Mouse (Mus musculus): ENCODE measurements around the gene Cfap20. TPM values are rescaled to one million over a fixed set of nuclear protein-coding genes. Genes with fewer than 3 reads are reported as not detected.

The Cfap20 gene
- total RNA-seq (2021) = 10 to 100 TPM; 32.9 to 38.7 TPM
- long read RNA-seq, experiment 1, transcript Cfap20-201 (6 exons, 1,295 nt) = major isoform, 82 of 98 reads
- long read RNA-seq, experiment 1, transcript Cfap20-205 (5 exons, 1,023 nt) = minor isoform, 5 of 98 reads
- long read RNA-seq, experiment 1, partial matches to known transcripts = 1 of 98 reads
- long read RNA-seq, experiment 1, other reads (novel, unspliced or antisense) = 9 of 98 reads
- long read RNA-seq, experiment 2, full-length matches to known transcripts = 76 of 86 reads
- long read RNA-seq, experiment 2, partial matches to known transcripts = 6 of 86 reads
- long read RNA-seq, experiment 2, other reads (novel, unspliced or antisense) = 4 of 86 reads

GRCm38 (mm10) chr8:95434686-95435439 is at the start of gene Cfap20:
TSS of gene Cfap20 (minus strand) at chr8:95434869.
- peak; percentile 99 to 100 for DNase-seq
- intact Hi-C loops (cut with DNase I) = loop anchor here (2.0 to 5.0 kb wide), 2 partner anchors 37 to 54 kb away; no protein-coding TSS in a partner anchor

- intact Hi-C loops (cut with DNase I) = loop anchor here (5.0 kb wide), 1 partner anchor 33 kb away; no protein-coding TSS in a partner anchor
- no peak for DNase-seq
Measured at GRCm38 (mm10) chr8:95470008-95470407, 35.3 kb upstream of the Cfap20 start.

- no peak for DNase-seq
- intact Hi-C loops (cut with DNase I) = no loop called here
Measured at GRCm38 (mm10) chr8:95468995-95469394, 34.3 kb upstream of the Cfap20 start.

- peak; percentile 7 to 12 for DNase-seq
- intact Hi-C loops (cut with DNase I) = no loop called here
Measured at GRCm38 (mm10) chr8:95466543-95466942, 31.9 kb upstream of the Cfap20 start.

GRCm38 (mm10) chr8:95452518-95452917 is 17.8 kb upstream of the Cfap20 start:
- intact Hi-C loops (cut with DNase I) = loop anchor here (5.0 kb wide), 1 partner anchor 105 kb away; no protein-coding TSS in a partner anchor

DNA sequence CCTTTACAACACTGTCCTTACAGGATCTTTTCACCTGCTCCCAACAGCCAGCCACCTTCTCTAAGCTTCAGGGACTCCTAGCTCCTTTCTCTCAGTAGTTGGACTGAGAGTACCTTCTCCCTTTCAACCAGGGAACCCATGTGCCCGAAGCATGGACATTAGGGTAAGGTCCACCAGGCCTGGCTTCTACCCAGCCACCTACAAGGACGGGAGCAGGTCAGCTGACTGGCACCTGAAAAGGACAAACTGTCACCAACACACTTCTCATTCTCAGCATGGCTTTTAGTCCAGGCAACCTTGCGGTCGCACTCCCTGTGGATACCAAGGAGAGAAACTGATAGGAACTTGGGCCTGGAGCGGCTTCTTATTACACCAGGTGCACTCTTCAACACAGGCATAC is 15.6 kb upstream of the Cfap20 start:
- intact Hi-C loops (cut with DNase I) = loop anchor here (5.0 kb wide), 1 partner anchor 103 kb away; no protein-coding TSS in a partner anchor
- no peak for DNase-seq

More at GRCm38 (mm10) chr8:95452518-95452917, 17.8 kb upstream of the Cfap20 start:
- DNase-seq = no peak

- intact Hi-C loops (cut with DNase I) = loop anchor here (5.0 kb wide), 1 partner anchor 190 kb away; no protein-coding TSS in a partner anchor
- DNase-seq = no peak
Measured at GRCm38 (mm10) chr8:95447661-95448060, 13.0 kb upstream of the Cfap20 start.

GRCm38 (mm10) chr8:95445042-95445441 is 10.4 kb upstream of the Cfap20 start:
- no peak for DNase-seq
- intact Hi-C loops (cut with DNase I) = loop anchor here (5.0 kb wide), 1 partner anchor 188 kb away; no protein-coding TSS in a partner anchor

DNA sequence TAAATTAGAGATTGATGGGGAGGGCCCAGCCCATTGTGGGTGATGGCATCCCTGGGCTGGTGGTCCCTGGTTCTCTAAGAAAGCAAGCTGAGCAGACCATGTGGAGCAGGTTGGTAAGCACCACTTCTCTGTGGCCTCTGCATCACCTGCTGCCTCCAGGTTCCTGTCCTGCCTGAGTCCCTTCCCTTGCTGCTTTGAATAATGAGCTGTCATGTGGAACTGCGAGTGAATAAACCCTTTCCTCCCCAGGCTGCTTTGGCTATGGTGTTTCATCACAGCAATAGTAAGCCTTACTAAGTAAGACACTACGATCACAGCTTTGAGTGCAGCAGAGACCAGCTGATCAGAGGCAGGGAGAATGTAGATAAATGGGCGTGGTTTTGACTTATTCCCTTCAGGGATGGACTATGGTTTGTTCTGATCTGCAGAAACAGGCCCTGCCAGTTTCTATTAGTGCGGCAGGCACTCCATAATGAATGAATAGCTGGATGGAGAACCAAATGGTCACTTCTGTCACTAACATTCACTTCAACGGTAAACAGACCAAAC is 6.9 kb upstream of the Cfap20 start:
- intact Hi-C loops (cut with DNase I) = no loop called here
- no peak for DNase-seq

GRCm38 (mm10) chr8:95440168-95440709 is 5.6 kb upstream of the Cfap20 start:
- DNase-seq = no peak
- intact Hi-C loops (cut with DNase I) = no loop called here

GRCm38 (mm10) chr8:95439421-95439820 is 4.8 kb upstream of the Cfap20 start:
- intact Hi-C loops (cut with DNase I) = loop anchor here (5.0 kb wide), 1 partner anchor 33 kb away; no protein-coding TSS in a partner anchor
- no peak for DNase-seq

- no peak for DNase-seq
- intact Hi-C loops (cut with DNase I) = loop anchor here (5.0 kb wide), 1 partner anchor 35 kb away; no protein-coding TSS in a partner anchor
Measured at GRCm38 (mm10) chr8:95437341-95437992, 2.8 kb upstream of the Cfap20 start.

GRCm38 (mm10) chr8:95435930-95436329 is 1.3 kb upstream of the Cfap20 start:
- no peak for DNase-seq
- intact Hi-C loops (cut with DNase I) = loop anchor here (2.0 to 5.0 kb wide), 2 partner anchors 36 to 53 kb away; no protein-coding TSS in a partner anchor

- DNase-seq = no peak
- intact Hi-C loops (cut with DNase I) = loop anchor here (2.0 to 5.0 kb wide), 2 partner anchors 37 to 53 kb away; no protein-coding TSS in a partner anchor
Measured at GRCm38 (mm10) chr8:95435471-95435870, 802 bp upstream of the Cfap20 start.

DNA sequence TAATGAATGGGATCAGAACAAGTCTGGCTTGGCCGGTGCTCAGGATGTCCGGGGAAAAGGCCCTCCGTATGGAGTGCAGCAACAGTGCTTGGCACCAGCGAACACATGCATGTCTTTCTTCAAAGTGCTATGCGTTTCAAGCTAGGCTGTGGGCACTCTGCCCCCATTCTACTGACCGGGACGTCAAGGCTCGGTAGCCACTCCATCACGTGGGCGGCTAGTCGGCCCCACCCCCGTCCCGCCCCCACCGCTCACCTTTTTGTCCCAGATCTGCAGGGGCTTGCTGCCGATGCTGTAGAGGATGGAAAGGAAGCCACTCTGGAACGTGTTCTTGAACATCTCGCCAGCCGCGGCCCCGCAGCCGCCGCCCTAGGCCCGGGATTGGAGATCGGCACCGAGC is 436 bp downstream of the Cfap20 start:
- intact Hi-C loops (cut with DNase I) = loop anchor here (2.0 kb wide), 1 partner anchor 55 kb away; no protein-coding TSS in a partner anchor
- DNase-seq = peak in 1 of 2 experiments; percentile 48

GRCm38 (mm10) chr8:95433124-95433523 is 1.5 kb downstream of the Cfap20 start:
- intact Hi-C loops (cut with DNase I) = loop anchor here (2.0 kb wide), 1 partner anchor 80 kb away; the partner anchor contains the start of gene Mmp15
- no peak for DNase-seq

DNA sequence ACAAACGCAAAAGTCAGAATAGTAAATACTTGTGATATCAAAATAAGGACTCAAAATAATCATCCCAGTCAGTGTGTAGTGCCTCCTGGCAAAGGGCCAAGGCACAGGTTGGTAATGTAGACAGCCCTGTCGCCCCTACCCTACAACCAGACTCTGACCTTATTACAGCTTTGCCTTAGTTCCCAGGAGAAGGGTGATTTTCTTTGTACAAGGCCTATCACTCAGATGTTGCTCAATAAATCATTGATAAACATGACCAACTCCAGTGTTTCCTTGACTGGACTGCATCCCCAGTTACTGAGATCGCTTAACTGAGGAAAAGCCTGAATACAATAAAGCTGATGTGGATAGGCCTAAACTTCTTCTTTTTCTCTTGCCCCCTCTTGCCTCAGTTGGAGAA is 2.2 kb downstream of the Cfap20 start:
- no peak for DNase-seq
- intact Hi-C loops (cut with DNase I) = loop anchor here (2.0 kb wide), 1 partner anchor 80 kb away; the partner anchor contains the start of gene Mmp15

DNA sequence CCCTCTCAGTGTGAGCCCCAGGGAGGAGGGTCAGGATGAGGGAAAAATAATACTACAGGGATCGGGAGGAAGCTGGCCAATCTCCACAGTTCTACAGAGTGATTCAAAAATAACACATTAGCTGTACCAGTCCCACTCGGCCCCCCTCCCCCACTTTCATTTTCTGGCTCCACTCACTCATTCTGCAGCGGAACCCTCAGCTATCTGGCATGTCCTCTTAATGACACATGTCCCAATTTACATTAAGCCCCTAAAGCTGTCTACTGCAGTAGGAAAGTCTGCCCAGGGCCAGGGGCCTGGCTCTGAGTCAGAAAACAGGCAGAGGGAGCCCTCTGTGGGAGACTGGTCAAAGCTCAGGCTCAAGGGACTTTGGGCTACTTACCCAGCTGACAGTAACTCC is 4.7 kb downstream of the Cfap20 start:
- intact Hi-C loops (cut with DNase I) = loop anchor here (5.0 kb wide), 1 partner anchor 38 kb away; no protein-coding TSS in a partner anchor
- peak; percentile 57 to 72 for DNase-seq
